Mouse (Mus musculus) lung, adult 2 months (tissue): ENCODE data around the gene Acr.

Experiments
- CTCF ChIP-seq: fragments of 200-500 bp; IDR thresholded peaks from 2 replicates; pipeline ENCODE4 v1.5.1; 2011; ENCODE audit warnings: mild to moderate bottlenecking, low read length, control low read depth; ENCODE audit not compliant: insufficient read depth
- POLR2A ChIP-seq: fragments of 200-500 bp; IDR thresholded peaks from 2 replicates; pipeline ENCODE4 v1.6.1; 2011; ENCODE audit warnings: low read depth, mild to moderate bottlenecking, control low read depth, low read length, borderline replicate concordance; ENCODE audit errors: extremely low read depth

- no peak for TF ChIP-seq POLR2A
- no peak for TF ChIP-seq CTCF
Measured at GRCm38 (mm10) chr15:89591317-89591716, 23.2 kb downstream of the Acr start.
